Mouse (Mus musculus) heart, embryonic 11.5 days (tissue): ENCODE measurements around the gene Gli3. TPM values are rescaled to one million over a fixed set of nuclear protein-coding genes. Genes with fewer than 3 reads are reported as not detected.
A peak's percentile ranks its signal among the peaks of the same experiment; 100 is the strongest.

ENCODE experiments used
- ATAC-seq: fragments of 200-750 bp; cut with Nextera tagmentation; replicated peaks from 2 replicates; pipeline ENCODE4 v1.8.0; 2017; ENCODE audit warnings: moderate library complexity; ENCODE audit not compliant: insufficient number of reproducible peaks, low FRiP score, low TSS enrichment
- H3K27ac ChIP-seq: fragments of 300-500 bp; sonication (generic); 2 replicates; pipeline ENCODE4 v1.5.1; 2014; ENCODE audit warnings: mild to moderate bottlenecking, low read depth, low read length
- H3K27me3 ChIP-seq: fragments of 300-500 bp; sonication (generic); 2 replicates; pipeline ENCODE4 v1.6.1; 2014; ENCODE audit warnings: mild to moderate bottlenecking, low read length, mixed read lengths; ENCODE audit not compliant: control insufficient read depth, insufficient read depth
- H3K36me3 ChIP-seq: fragments of 300-500 bp; sonication (generic); 2 replicates; pipeline ENCODE4 v1.6.1; 2014; ENCODE audit warnings: mild to moderate bottlenecking, low read length, moderate library complexity, mixed read lengths; ENCODE audit not compliant: control insufficient read depth, insufficient read depth
- H3K4me1 ChIP-seq: fragments of 300-500 bp; sonication (generic); 2 replicates; pipeline ENCODE4 v1.6.1; 2014; ENCODE audit warnings: low read length; ENCODE audit not compliant: control insufficient read depth, insufficient read depth
- H3K4me2 ChIP-seq: fragments of 300-500 bp; sonication (generic); 2 replicates; pipeline ENCODE4 v1.6.1; 2014; ENCODE audit warnings: mild to moderate bottlenecking, moderate library complexity
- H3K4me3 ChIP-seq: fragments of 300-500 bp; sonication (generic); 2 replicates; pipeline ENCODE4 v1.5.1; 2014; ENCODE audit warnings: low read depth, low read length
- H3K9ac ChIP-seq: fragments of 300-500 bp; sonication (generic); 2 replicates; pipeline ENCODE4 v1.6.1; 2014; ENCODE audit warnings: mild to moderate bottlenecking, low read depth, low read length, moderate library complexity
- H3K9me3 ChIP-seq: fragments of 300-500 bp; sonication (generic); replicated peaks from 2 replicates; pipeline ENCODE4 v1.6.1; 2016; ENCODE audit warnings: low read length; ENCODE audit not compliant: control insufficient read depth
- WGBS: fragments of 180-500 bp; shearing (Covaris S2); extraction: QIAGEN DNeasy Blood & Tissue Kit; methylation state at CpG from one replicate; pipeline ENCODE4 v1.1.7; 2014; ENCODE audit not compliant: insufficient replicate concordance; 5-methylcytosine and 5-hydroxymethylcytosine counted together
- polyA plus RNA-seq: library from polyadenylated mRNA; unstranded; fragments of >200 nt; fragmentation: Nextera tagmentation; extraction: Ambion mirVana; gene quantifications from 2 replicates; pipeline ENCODE4 v1.2.1, GENCODE M21; 2014

Gli3 gene
- polyA plus RNA-seq, 1 experiment from 2014 or later = 11.4 TPM

DNA sequence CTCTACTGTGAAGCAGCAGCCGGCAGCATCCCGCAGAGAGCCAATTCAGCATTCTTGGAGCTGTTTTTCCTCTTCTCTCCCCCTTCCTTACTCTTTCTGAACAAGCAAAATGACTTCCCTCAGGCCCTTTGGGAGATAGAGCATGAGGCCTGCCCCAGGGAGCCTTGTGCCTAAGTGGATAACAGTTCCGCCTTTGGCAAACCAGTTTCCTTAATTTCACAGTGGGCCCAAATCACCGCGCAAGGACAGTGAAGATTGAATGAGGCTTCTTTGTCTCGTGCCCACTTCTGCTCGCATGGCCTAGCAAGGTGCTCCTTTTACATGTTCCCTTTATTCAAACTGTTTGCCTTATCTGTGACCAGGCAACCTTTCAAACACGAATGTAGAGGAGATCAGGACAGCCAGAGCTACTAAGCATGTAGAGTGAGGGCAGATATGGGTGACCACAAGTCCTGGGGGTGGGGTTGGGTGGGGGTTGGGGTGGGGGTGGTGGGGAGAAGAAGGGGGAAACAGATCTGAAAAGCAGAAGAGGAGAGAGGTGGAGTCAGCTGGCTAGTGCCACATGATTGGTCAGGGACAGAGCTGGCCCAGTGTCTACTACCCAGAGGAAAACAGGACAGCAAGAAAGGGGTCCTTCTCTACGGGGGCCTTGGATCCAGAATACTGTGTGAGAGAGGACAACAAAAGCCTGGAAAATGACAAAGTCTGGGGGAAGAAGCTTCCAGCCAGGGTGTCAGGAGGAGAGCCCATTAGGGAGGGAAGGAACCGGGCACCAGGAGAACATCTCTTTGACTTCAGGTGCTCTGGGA is 296.8 kb downstream of the Gli3 start:
- Histone ChIP-seq H3K27ac (no peak overlapping the region), H3K4me2 (peak overlapping the region; percentile 60), H3K4me1 (0 out of 2 replicates have a peak, but pooled peaks cover 3% of the 10 kb centered on the region), H3K36me3 (no peaks in the 10 kb centered on the region), H3K9ac (peak overlapping the region; percentile 50), H3K27me3 (0 out of 2 replicates have a peak, but pooled peaks cover 8% of the 10 kb centered on the region), H3K4me3 (peak overlapping the region; percentile 43), H3K9me3 (no peaks in the 10 kb centered on the region)
- no peak for ATAC-seq
- 22% methylated on average over 10 of the region's 10 CpGs for WGBS

GRCm38 (mm10) chr13:15762291-15762690 is 299.3 kb downstream of the Gli3 start:
- H3K27ac ChIP-seq = no peak overlapping the region
- no peak overlapping the region for H3K4me3 ChIP-seq
- no peak overlapping the region for H3K4me2 ChIP-seq
- no peak overlapping the region for H3K9ac ChIP-seq
- ATAC-seq = no peak
- H3K27me3 ChIP-seq = 0 out of 2 replicates have a peak, but pooled peaks cover 7% of the 10 kb centered on the region
- 0 out of 2 replicates have a peak, but pooled peaks cover 3% of the 10 kb centered on the region for H3K4me1 ChIP-seq
- 79% methylated on average over 4 of the region's 4 CpGs for WGBS
- no peaks in the 10 kb centered on the region for H3K36me3 ChIP-seq
- H3K9me3 ChIP-seq = no peaks in the 10 kb centered on the region

DNA sequence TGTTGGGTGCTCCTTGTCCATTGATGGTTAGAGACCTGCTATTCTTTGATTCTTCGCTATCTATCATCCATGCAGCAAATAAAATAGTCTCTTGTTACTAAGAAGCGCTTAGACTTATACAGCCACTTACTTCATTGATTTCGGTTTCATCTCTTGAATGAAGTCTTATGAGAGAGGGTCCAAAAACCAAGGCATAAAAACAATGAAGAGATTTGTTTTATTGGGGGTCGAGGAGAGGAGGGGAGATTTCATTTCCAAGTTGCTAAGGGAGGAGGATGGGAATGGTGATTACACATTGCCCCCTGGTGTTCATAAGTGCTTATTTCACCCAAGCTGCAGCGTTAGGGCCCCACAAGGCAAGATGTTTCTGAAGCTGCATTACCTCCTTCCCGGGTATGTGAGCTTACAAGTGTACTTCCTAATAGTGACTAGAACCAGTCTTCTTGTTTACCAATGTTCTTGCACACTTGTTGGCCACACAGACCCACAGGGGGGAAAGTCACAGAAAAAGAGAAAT is 299.9 kb downstream of the Gli3 start:
- Histone ChIP-seq H3K27ac (no peak overlapping the region), H3K9me3 (no peaks in the 10 kb centered on the region), H3K36me3 (no peaks in the 10 kb centered on the region), H3K4me3 (no peak overlapping the region), H3K27me3 (0 out of 2 replicates have a peak, but pooled peaks cover 6% of the 10 kb centered on the region), H3K9ac (no peak overlapping the region), H3K4me2 (no peak overlapping the region), H3K4me1 (0 out of 2 replicates have a peak, but pooled peaks cover 3% of the 10 kb centered on the region)
- WGBS = 46% methylated on average over 6 of the region's 6 CpGs
- no peak for ATAC-seq

DNA sequence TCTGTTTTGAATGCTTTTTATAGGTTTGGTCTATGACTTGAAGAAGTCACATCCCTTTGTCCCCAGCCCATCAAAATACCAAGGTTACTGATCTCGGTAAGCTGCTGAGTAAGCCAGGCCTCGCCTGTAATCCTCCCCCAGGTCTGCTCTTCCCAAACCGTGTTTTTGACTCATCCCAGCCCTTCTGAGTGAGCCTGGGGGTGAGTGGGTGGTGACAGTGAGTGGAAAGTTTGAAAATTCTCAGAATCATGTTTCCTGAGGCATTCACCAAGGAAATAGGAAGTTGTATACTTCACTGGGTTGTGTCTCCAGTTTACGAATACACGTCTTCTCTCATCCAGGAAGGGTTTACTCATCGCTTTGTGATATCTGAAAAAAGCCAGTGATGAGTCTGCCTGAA is 314.6 kb downstream of the Gli3 start:
- no peaks in the 10 kb centered on the region for H3K27me3 ChIP-seq

More for the DNA sequence above, 314.6 kb downstream of the Gli3 start:
- H3K27ac ChIP-seq = no peak overlapping the region
- H3K4me2 ChIP-seq = no peak overlapping the region
- no peaks in the 10 kb centered on the region for H3K36me3 ChIP-seq
- no peaks in the 10 kb centered on the region for H3K9me3 ChIP-seq
- H3K4me1 ChIP-seq = no peaks in the 10 kb centered on the region
- no peak overlapping the region for H3K9ac ChIP-seq
- ATAC-seq = no peak
- 73% methylated on average over 6 of the region's 6 CpGs for WGBS
- H3K4me3 ChIP-seq = no peak overlapping the region
